In genomic region chr9:36873796-36874195, GRCm38 (mm10) we compare ENCODE assay signal across 19 mouse cellular contexts. TPM values are rescaled to one million over a fixed set of nuclear protein-coding genes. Genes with fewer than 3 reads are reported as not detected.
A peak's percentile ranks its signal among the peaks of the same experiment; 100 is the strongest.
DNase-seq lines count a peak whose midpoint lies in the region; TF ChIP-seq lines count a peak whose summit lies in the region.
"Had no signal": no experiment of that assay in that cellular context is flagged by ENCODE, and none has a peak within 500 bp of the region (broad histone marks: within the 10 kb centered on the region; RNA-seq: fewer than 3 reads in every experiment).

No protein-coding gene starts in this region.

- no peaks in the 10 kb centered on the region for H3K36me3 ChIP-seq in myocyte (ENCODE audit: control insufficient read depth, insufficient read depth)

- no peak overlapping the region for H3ac ChIP-seq in myocyte (ENCODE audit: control insufficient read depth, insufficient read length)

- H3K4me3 ChIP-seq in gastrocnemius, adult 2 months, result no peak overlapping the region
- H3K4me3 ChIP-seq in myocyte, result no peak overlapping the region
- H3K4me3 ChIP-seq: embryonic facial prominence, embryonic 10.5 days; embryonic facial prominence, embryonic 12.5 days; forebrain, embryonic 13.5 days; forebrain, embryonic 15.5 days had no signal

- no peaks in the 10 kb centered on the region for H3K79me2 ChIP-seq in myocyte (ENCODE audit: control insufficient read depth, insufficient read depth)

- H3K27ac ChIP-seq in gastrocnemius, adult 2 months, result peak overlapping the region; percentile 78
- H3K27ac ChIP-seq: embryonic facial prominence, embryonic 10.5 days; embryonic facial prominence, embryonic 12.5 days; forebrain, embryonic 13.5 days; forebrain, embryonic 15.5 days had no signal

- H3K27me3 ChIP-seq in myocyte (ENCODE audit: control insufficient read depth, insufficient read depth, insufficient read length), result no peaks in the 10 kb centered on the region
- H3K27me3 ChIP-seq: embryonic facial prominence, embryonic 12.5 days; forebrain, embryonic 13.5 days; forebrain, embryonic 15.5 days had no signal

- H3K4me2 ChIP-seq in myocyte (ENCODE audit: low read depth), result peak overlapping the region; percentile 26
- H3K4me2 ChIP-seq: embryonic facial prominence, embryonic 12.5 days; forebrain, embryonic 13.5 days; forebrain, embryonic 15.5 days had no signal

- no peak for TF ChIP-seq CTCF in gastrocnemius, adult 2 months (IDR thresholded peaks at IDR 0.05)

- intact Hi-C loops in gastrocnemius, adult 2 months (cut with DNase I), result no loop called here

- TF ChIP-seq POLR2A in myocyte (IDR thresholded peaks at IDR 0.05; ENCODE audit: insufficient read length, low read depth), result no peak

- no peak for DNase-seq in gastrocnemius, adult 2 months
- DNase-seq in gastrocnemius, adult 8-10 months (ENCODE audit: low spot score in 2 of 2), result no peak
- DNase-seq in brain, adult 2 months (ENCODE audit: low read depth, low spot score), result peak; percentile 67
- no peak for DNase-seq in right cerebral cortex, adult 2 months (ENCODE audit: low spot score in 2 of 2)
- no peak for DNase-seq in testis, postnatal 14 days (ENCODE audit: low spot score)
- DNase-seq: adrenal gland, adult 2 months; adrenal gland, postnatal 10 days; adrenal gland, postnatal 25 days; cerebellum, adult 11-12 months; cerebellum, adult 8-10 months; cerebellum, adult 9-11 months; cerebellum, postnatal 14 days; forebrain, postnatal 0 days had no signal

TF ChIP-seq in myocyte, 11 proteins besides CTCF, POLR2A, EP300 and RAD21:
- peak; percentile 36; the same call in 1 of the 2 replicates for TF ChIP-seq CEBPB (IDR thresholded peaks at IDR 0.05; ENCODE audit: insufficient read depth, poor library complexity, severe bottlenecking)
- TF ChIP-seq SRF (IDR thresholded peaks at IDR 0.05; ENCODE audit: control insufficient read depth, insufficient read length, low read depth), result no peak

RNA-seq across cellular contexts. Expression of gene Fez1, which starts 52.1 kb away (rescaled TPM):
- total RNA-seq in gastrocnemius, adult 2 months (2021), result 1 to 10 TPM; 4.2 to 4.7 TPM
- total RNA-seq in gastrocnemius, adult 8-10 months (2022), result 1 to 10 TPM; 3.4 to 7.5 (median 6.9) TPM
- polyA plus RNA-seq in myocyte (2012; fragmentation: generic; extraction: Trizol), result 2.6 TPM
- total RNA-seq: MEL had no signal
